Mouse (Mus musculus): ENCODE results near the gene Cadm3. TPM values are rescaled to one million over a fixed set of nuclear protein-coding genes. Genes with fewer than 3 reads are reported as not detected.

The Cadm3 gene
- polyA plus RNA-seq, 1 experiment from 2014 or later: 1.5 TPM

- ATAC-seq (ENCODE audit: low read depth) (no peak), DNase-seq (no peak)
- no peak overlapping the region for H3K27ac ChIP-seq
- peaks cover 41% of the 10 kb centered on the region for H3K4me1 ChIP-seq (replicated peaks)
- H3K4me3 ChIP-seq (replicated peaks): no peak overlapping the region
- H3K4me2 ChIP-seq: no peak overlapping the region
- no peaks in the 10 kb centered on the region for H3K36me3 ChIP-seq
- WGBS (ENCODE audit: insufficient replicate concordance): 73% methylated on average over 2 of the region's 2 CpGs
- no peaks in the 10 kb centered on the region for H3K9me3 ChIP-seq (replicated peaks)
- H3K9ac ChIP-seq: no peak overlapping the region
- H3K27me3 ChIP-seq: no peaks in the 10 kb centered on the region
Observed at GRCm38 (mm10) chr1:173356699-173357098, 10.8 kb downstream of the Cadm3 start.

GRCm38 (mm10) chr1:173355107-173355846, 12.2 kb downstream of the Cadm3 start:
- peak; percentile 83 for ATAC-seq (ENCODE audit: low read depth)
- H3K27ac ChIP-seq: peak overlapping the region; percentile 88

GRCm38 (mm10) chr1:173350372-173350957, 17.0 kb downstream of the Cadm3 start, which contains the start of gene Aim2:
Gene Aim2 (plus strand): TSS chr1:173350879.
- Histone ChIP-seq H3K36me3 (no peaks in the 10 kb centered on the region), H3K4me1 (replicated peaks) (peaks cover 76% of the 10 kb centered on the region), H3K9me3 (replicated peaks) (no peaks in the 10 kb centered on the region), H3K27ac (peak within 1 kb of the TSS; percentile 79), H3K4me3 (replicated peaks) (peak within 1 kb of the TSS; percentile 59), H3K27me3 (0 out of 2 replicates have a peak, but pooled peaks cover 9% of the 10 kb centered on the region), H3K4me2 (peak within 1 kb of the TSS; percentile 79), H3K9ac (peak within 1 kb of the TSS; percentile 70)
- WGBS (ENCODE audit: insufficient replicate concordance): 7% methylated on average over 10 of the region's 10 CpGs
- peak; percentile 32 for DNase-seq
- peak; percentile 89 for ATAC-seq (ENCODE audit: low read depth)

More at GRCm38 (mm10) chr1:173355107-173355846, 12.2 kb downstream of the Cadm3 start:
- Histone ChIP-seq H3K4me1 (replicated peaks) (peaks cover 55% of the 10 kb centered on the region), H3K36me3 (no peaks in the 10 kb centered on the region), H3K27me3 (no peaks in the 10 kb centered on the region), H3K9me3 (replicated peaks) (no peaks in the 10 kb centered on the region), H3K9ac (peak overlapping the region; percentile 53), H3K4me2 (peak overlapping the region; percentile 50), H3K4me3 (replicated peaks) (no peak overlapping the region)
- DNase-seq: peak; percentile 37
- WGBS (ENCODE audit: insufficient replicate concordance): 57% methylated on average over 7 of the region's 7 CpGs

GRCm38 (mm10) chr1:173349946-173350345, 17.5 kb downstream of the Cadm3 start:
- WGBS (ENCODE audit: insufficient replicate concordance): 4% methylated on average over 6 of the region's 6 CpGs
- peak; percentile 87 for ATAC-seq (ENCODE audit: low read depth)
- peak; percentile 64 for DNase-seq
- peak overlapping the region; percentile 59 for H3K4me3 ChIP-seq (replicated peaks)
- peak overlapping the region; percentile 70 for H3K9ac ChIP-seq
- H3K36me3 ChIP-seq: no peaks in the 10 kb centered on the region
- H3K4me1 ChIP-seq (replicated peaks): peaks cover 76% of the 10 kb centered on the region
- peak overlapping the region; percentile 79 for H3K4me2 ChIP-seq
- H3K27me3 ChIP-seq: 0 out of 2 replicates have a peak, but pooled peaks cover 9% of the 10 kb centered on the region
- peak overlapping the region; percentile 79 for H3K27ac ChIP-seq
- H3K9me3 ChIP-seq (replicated peaks): no peaks in the 10 kb centered on the region

- 49% methylated on average over 5 of the region's 5 CpGs for WGBS (ENCODE audit: insufficient replicate concordance)
- H3K4me3 ChIP-seq (replicated peaks): no peak overlapping the region
- ATAC-seq (ENCODE audit: low read depth): no peak
- DNase-seq: no peak
- peaks cover 72% of the 10 kb centered on the region for H3K4me1 ChIP-seq (replicated peaks)
- H3K4me2 ChIP-seq: 0 out of 2 replicates have a peak overlapping the region, but pooled peaks have one; percentile 10
- no peaks in the 10 kb centered on the region for H3K9me3 ChIP-seq (replicated peaks)
- peaks cover 10% of the 10 kb centered on the region; the same call in 1 of the 2 replicates for H3K27me3 ChIP-seq
- no peak overlapping the region for H3K9ac ChIP-seq
- H3K36me3 ChIP-seq: no peaks in the 10 kb centered on the region
- no peak overlapping the region for H3K27ac ChIP-seq
Observed at GRCm38 (mm10) chr1:173349192-173349591, 18.3 kb downstream of the Cadm3 start.

GRCm38 (mm10) chr1:173348527-173348926, 19.0 kb downstream of the Cadm3 start:
- no peaks in the 10 kb centered on the region for H3K36me3 ChIP-seq
- DNase-seq (no peak), ATAC-seq (ENCODE audit: low read depth) (no peak)
- H3K27ac ChIP-seq: no peak overlapping the region
- no peaks in the 10 kb centered on the region for H3K9me3 ChIP-seq (replicated peaks)
- H3K4me3 ChIP-seq (replicated peaks): no peak overlapping the region
- H3K4me1 ChIP-seq (replicated peaks): peaks cover 66% of the 10 kb centered on the region
- WGBS (ENCODE audit: insufficient replicate concordance): 26% methylated on average over 1 of the region's 1 CpGs
- no peak overlapping the region for H3K9ac ChIP-seq
- H3K27me3 ChIP-seq: peaks cover 16% of the 10 kb centered on the region; the same call in 1 of the 2 replicates
- H3K4me2 ChIP-seq: no peak overlapping the region

GRCm38 (mm10) chr1:173345112-173345511, 22.4 kb downstream of the Cadm3 start:
- WGBS (ENCODE audit: insufficient replicate concordance): 60% methylated on average over 4 of the region's 4 CpGs
- no peak overlapping the region for H3K9ac ChIP-seq

GRCm38 (mm10) chr1:173343934-173344333, 23.6 kb downstream of the Cadm3 start:
- ATAC-seq (ENCODE audit: low read depth): no peak
- H3K4me3 ChIP-seq (replicated peaks): no peak overlapping the region
- WGBS (ENCODE audit: insufficient replicate concordance): 78% methylated on average over 3 of the region's 3 CpGs
- H3K9me3 ChIP-seq (replicated peaks): no peaks in the 10 kb centered on the region
- no peak overlapping the region for H3K9ac ChIP-seq
- no peak overlapping the region for H3K27ac ChIP-seq
- H3K4me1 ChIP-seq (replicated peaks): peaks cover 53% of the 10 kb centered on the region
- no peaks in the 10 kb centered on the region for H3K36me3 ChIP-seq
- H3K4me2 ChIP-seq: no peak overlapping the region
- H3K27me3 ChIP-seq: peaks cover 17% of the 10 kb centered on the region; the same call in 1 of the 2 replicates
- DNase-seq: no peak

More at GRCm38 (mm10) chr1:173345112-173345511, 22.4 kb downstream of the Cadm3 start:
- ATAC-seq (ENCODE audit: low read depth) (no peak), DNase-seq (no peak)
- Histone ChIP-seq H3K4me3 (replicated peaks) (no peak overlapping the region), H3K4me1 (replicated peaks) (peaks cover 52% of the 10 kb centered on the region), H3K27ac (no peak overlapping the region), H3K27me3 (peaks cover 17% of the 10 kb centered on the region; the same call in 1 of the 2 replicates), H3K36me3 (no peaks in the 10 kb centered on the region), H3K4me2 (no peak overlapping the region), H3K9me3 (replicated peaks) (no peaks in the 10 kb centered on the region)

GRCm38 (mm10) chr1:173342425-173342824, 25.1 kb downstream of the Cadm3 start:
- H3K9ac ChIP-seq: no peak overlapping the region
- no peaks in the 10 kb centered on the region for H3K9me3 ChIP-seq (replicated peaks)
- no peak overlapping the region for H3K4me3 ChIP-seq (replicated peaks)
- ATAC-seq (ENCODE audit: low read depth) (no peak), DNase-seq (no peak)
- no peak overlapping the region for H3K4me2 ChIP-seq
- H3K4me1 ChIP-seq (replicated peaks): peaks cover 58% of the 10 kb centered on the region
- no peak overlapping the region for H3K27ac ChIP-seq
- WGBS (ENCODE audit: insufficient replicate concordance): 87% methylated on average over 1 of the region's 1 CpGs
- no peaks in the 10 kb centered on the region for H3K36me3 ChIP-seq
- H3K27me3 ChIP-seq: peaks cover 17% of the 10 kb centered on the region; the same call in 1 of the 2 replicates

- H3K36me3 ChIP-seq: no peaks in the 10 kb centered on the region
- no peak overlapping the region for H3K9ac ChIP-seq
- H3K4me1 ChIP-seq (replicated peaks): peaks cover 59% of the 10 kb centered on the region
- 4% methylated on average over 2 of the region's 2 CpGs for WGBS (ENCODE audit: insufficient replicate concordance)
- no peak overlapping the region for H3K4me3 ChIP-seq (replicated peaks)
- H3K27ac ChIP-seq: 0 out of 2 replicates have a peak overlapping the region, but pooled peaks have one; percentile 26
- no peaks in the 10 kb centered on the region for H3K9me3 ChIP-seq (replicated peaks)
- DNase-seq: peak; percentile 48
- H3K27me3 ChIP-seq: peaks cover 8% of the 10 kb centered on the region; the same call in 1 of the 2 replicates
- peak; percentile 64 for ATAC-seq (ENCODE audit: low read depth)
- H3K4me2 ChIP-seq: no peak overlapping the region
Observed at GRCm38 (mm10) chr1:173339543-173339942, 28.0 kb downstream of the Cadm3 start.

- H3K9me3 ChIP-seq (replicated peaks): no peaks in the 10 kb centered on the region
Observed at GRCm38 (mm10) chr1:173337008-173337407, 30.5 kb downstream of the Cadm3 start.

More at GRCm38 (mm10) chr1:173337008-173337407, 30.5 kb downstream of the Cadm3 start:
- Histone ChIP-seq H3K4me2 (no peak overlapping the region), H3K4me1 (replicated peaks) (peaks cover 81% of the 10 kb centered on the region), H3K27ac (no peak overlapping the region), H3K27me3 (no peaks in the 10 kb centered on the region), H3K9ac (no peak overlapping the region), H3K36me3 (no peaks in the 10 kb centered on the region), H3K4me3 (replicated peaks) (no peak overlapping the region)
- DNase-seq: no peak
- 91% methylated on average over 10 of the region's 10 CpGs for WGBS (ENCODE audit: insufficient replicate concordance)
- ATAC-seq (ENCODE audit: low read depth): no peak

Data from liver, embryonic 13.5 days (tissue).